Mouse (Mus musculus): ENCODE data around the gene Slc46a2. TPM values are rescaled to one million over a fixed set of nuclear protein-coding genes. Genes with fewer than 3 reads are reported as not detected.

Slc46a2 gene
- polyA plus RNA-seq, 1 experiment = not detected

DNA sequence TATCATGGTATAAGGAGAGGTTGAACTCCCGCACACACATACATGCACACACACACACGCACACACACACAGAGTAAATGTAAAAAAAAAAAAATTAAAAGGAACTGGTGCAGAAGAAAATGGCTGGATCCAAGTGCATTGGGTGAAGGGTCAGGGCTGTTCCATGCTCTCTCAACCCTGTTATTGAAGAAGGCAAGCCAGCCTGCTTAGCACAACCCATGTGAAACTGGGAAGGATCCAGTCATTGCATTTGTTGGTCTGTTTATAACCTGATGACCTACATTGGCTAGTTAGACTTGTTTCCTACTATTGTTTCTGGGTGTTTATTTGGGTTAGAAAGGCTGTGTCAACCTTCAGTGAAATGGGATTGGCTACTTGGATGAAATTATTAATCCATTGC is 6.1 kb downstream of the Slc46a2 start:
- H3K4me1 ChIP-seq (ENCODE audit: control insufficient read depth, insufficient read depth, low read length) = 0 out of 2 replicates have a peak, but pooled peaks cover 3% of the 10 kb centered on the region
- H3K4me3 ChIP-seq (ENCODE audit: insufficient read depth, low read length) = no peak overlapping the region
- H3K27ac ChIP-seq (ENCODE audit: insufficient read depth, low read length) = no peak overlapping the region
- TF ChIP-seq CTCF (IDR thresholded peaks at IDR 0.05; ENCODE audit: borderline replicate concordance, insufficient read depth, low read length) (no peak), POLR2A (IDR thresholded peaks at IDR 0.05; ENCODE audit: low read depth, low read length) (no peak)

DNA sequence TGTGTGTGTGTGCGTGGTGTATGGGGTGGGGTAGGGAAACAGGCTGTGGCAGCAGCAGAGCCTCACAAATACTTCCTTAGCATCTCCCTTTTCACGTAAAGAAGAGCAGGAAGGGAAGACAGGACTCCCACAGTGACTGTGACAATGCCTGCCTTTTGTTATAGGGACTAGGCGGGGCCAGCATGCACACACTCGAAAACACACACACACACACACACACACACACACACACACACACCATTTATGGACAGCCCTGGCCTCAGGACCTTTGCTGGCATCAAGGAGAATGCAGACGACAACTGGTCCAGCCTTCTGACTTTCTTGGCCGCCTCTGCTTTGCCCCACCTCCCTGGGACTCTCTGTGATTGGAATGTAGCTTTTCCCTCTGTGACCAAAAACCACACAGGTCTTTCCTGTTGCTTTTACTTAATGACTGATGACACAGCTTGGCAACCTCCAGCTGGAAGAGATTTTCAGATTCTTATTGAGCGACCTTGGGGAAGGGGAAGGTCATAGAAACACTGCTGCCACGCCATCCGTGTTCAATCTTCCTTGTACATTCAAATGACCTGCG is 7.1 kb downstream of the Slc46a2 start:
- H3K27ac ChIP-seq (ENCODE audit: insufficient read depth, low read length) = no peak overlapping the region; the same call in 1 of the 2 replicates
- H3K4me3 ChIP-seq (ENCODE audit: insufficient read depth, low read length) = no peak overlapping the region
- 0 out of 2 replicates have a peak, but pooled peaks cover 3% of the 10 kb centered on the region for H3K4me1 ChIP-seq (ENCODE audit: control insufficient read depth, insufficient read depth, low read length)
- TF ChIP-seq CTCF (IDR thresholded peaks at IDR 0.05; ENCODE audit: borderline replicate concordance, insufficient read depth, low read length) (no peak), POLR2A (IDR thresholded peaks at IDR 0.05; ENCODE audit: low read depth, low read length) (no peak)

- TF ChIP-seq CTCF (IDR thresholded peaks at IDR 0.05; ENCODE audit: borderline replicate concordance, insufficient read depth, low read length) (no peak), POLR2A (IDR thresholded peaks at IDR 0.05; ENCODE audit: low read depth, low read length) (no peak)
- H3K4me1 ChIP-seq (ENCODE audit: control insufficient read depth, insufficient read depth, low read length) = 0 out of 2 replicates have a peak, but pooled peaks cover 3% of the 10 kb centered on the region
These were observed 7.8 kb downstream of the Slc46a2 start for GRCm38 (mm10) chr4:59907092-59907491.

DNA sequence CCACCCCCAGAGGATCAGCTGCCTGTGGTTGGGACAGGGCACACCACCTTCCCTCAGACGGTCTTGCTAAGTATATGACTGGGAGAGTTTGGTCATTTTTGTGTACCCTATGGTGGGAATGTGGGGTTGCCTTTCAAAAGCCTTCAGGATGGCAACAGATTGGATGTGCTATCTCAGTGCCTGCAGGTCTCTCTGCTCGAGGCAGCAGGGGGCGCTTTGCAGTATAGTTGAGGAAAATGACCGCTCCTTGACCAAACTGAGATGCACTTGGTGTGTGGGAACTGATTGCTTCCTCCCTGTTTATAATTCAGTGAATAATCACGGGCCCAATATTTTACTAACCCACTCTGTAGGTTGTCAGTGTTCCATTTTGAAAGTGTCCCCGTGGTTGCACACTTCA is 12.3 kb downstream of the Slc46a2 start:
- Histone ChIP-seq H3K4me3 (ENCODE audit: insufficient read depth, low read length) (no peak overlapping the region), H3K27ac (ENCODE audit: insufficient read depth, low read length) (no peak overlapping the region), H3K4me1 (ENCODE audit: control insufficient read depth, insufficient read depth, low read length) (no peaks in the 10 kb centered on the region)
- TF ChIP-seq POLR2A (IDR thresholded peaks at IDR 0.05; ENCODE audit: low read depth, low read length) (no peak), CTCF (IDR thresholded peaks at IDR 0.05; ENCODE audit: borderline replicate concordance, insufficient read depth, low read length) (peak; percentile 15; the same call in 1 of the 2 replicates)

More at GRCm38 (mm10) chr4:59907092-59907491, 7.8 kb downstream of the Slc46a2 start:
- Histone ChIP-seq H3K27ac (ENCODE audit: insufficient read depth, low read length) (no peak overlapping the region), H3K4me3 (ENCODE audit: insufficient read depth, low read length) (no peak overlapping the region)

DNA sequence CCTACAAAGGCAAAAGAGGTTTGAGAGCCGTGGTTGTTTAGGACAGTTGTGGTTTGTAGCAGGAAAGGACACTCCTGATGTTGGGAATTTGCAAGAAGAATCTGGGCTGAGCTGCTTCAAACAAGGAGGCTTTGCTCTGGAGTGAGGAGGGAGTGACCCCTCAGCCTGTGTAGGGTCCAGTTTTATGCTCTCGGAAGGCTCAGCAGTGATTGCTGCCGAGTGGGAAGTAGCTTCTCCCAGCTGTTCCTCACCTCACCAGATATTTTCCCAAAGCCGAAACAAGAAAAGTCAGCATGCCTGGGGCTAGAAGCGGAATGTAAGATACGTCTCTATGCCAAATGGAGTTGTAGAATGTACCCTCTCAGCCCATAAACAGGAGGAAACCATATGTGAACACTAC is 13.0 kb downstream of the Slc46a2 start:
- no peaks in the 10 kb centered on the region for H3K4me1 ChIP-seq (ENCODE audit: control insufficient read depth, insufficient read depth, low read length)
- TF ChIP-seq POLR2A (IDR thresholded peaks at IDR 0.05; ENCODE audit: low read depth, low read length) (no peak), CTCF (IDR thresholded peaks at IDR 0.05; ENCODE audit: borderline replicate concordance, insufficient read depth, low read length) (no peak)
- H3K4me3 ChIP-seq (ENCODE audit: insufficient read depth, low read length) = no peak overlapping the region
- H3K27ac ChIP-seq (ENCODE audit: insufficient read depth, low read length) = no peak overlapping the region

DNA sequence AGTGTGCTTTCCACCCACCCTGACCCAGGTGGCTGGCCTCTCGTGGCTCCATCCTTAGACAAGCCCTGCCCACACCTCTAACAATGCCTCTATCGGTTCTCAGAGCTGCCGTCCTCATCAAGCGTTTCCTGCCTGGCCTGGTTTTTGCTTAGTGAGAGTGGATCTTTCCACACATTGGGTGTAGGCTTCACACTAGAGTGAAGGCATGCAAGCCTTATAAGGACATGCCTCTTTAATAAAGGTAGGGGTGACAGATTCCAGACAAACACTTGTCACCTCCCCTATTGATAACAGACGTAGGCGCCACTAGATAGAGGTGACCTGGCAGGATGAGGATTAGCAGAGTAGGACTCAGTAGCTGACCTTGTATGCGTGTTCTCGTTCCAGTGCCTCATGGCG is 16.3 kb downstream of the Slc46a2 start:
- Histone ChIP-seq H3K4me3 (ENCODE audit: insufficient read depth, low read length) (no peak overlapping the region), H3K27ac (ENCODE audit: insufficient read depth, low read length) (no peak overlapping the region), H3K4me1 (ENCODE audit: control insufficient read depth, insufficient read depth, low read length) (peaks cover 5% of the 10 kb centered on the region)
- no peak for TF ChIP-seq CTCF (IDR thresholded peaks at IDR 0.05; ENCODE audit: borderline replicate concordance, insufficient read depth, low read length)
- no peak for TF ChIP-seq POLR2A (IDR thresholded peaks at IDR 0.05; ENCODE audit: low read depth, low read length)

GRCm38 (mm10) chr4:59897814-59898520 is 16.9 kb downstream of the Slc46a2 start:
- TF ChIP-seq POLR2A (IDR thresholded peaks at IDR 0.05; ENCODE audit: low read depth, low read length) (no peak), CTCF (IDR thresholded peaks at IDR 0.05; ENCODE audit: borderline replicate concordance, insufficient read depth, low read length) (no peak)
- Histone ChIP-seq H3K27ac (ENCODE audit: insufficient read depth, low read length) (no peak overlapping the region), H3K4me3 (ENCODE audit: insufficient read depth, low read length) (no peak overlapping the region), H3K4me1 (ENCODE audit: control insufficient read depth, insufficient read depth, low read length) (peaks cover 5% of the 10 kb centered on the region)

- TF ChIP-seq POLR2A (IDR thresholded peaks at IDR 0.05; ENCODE audit: low read depth, low read length) = no peak
- no peak for TF ChIP-seq CTCF (IDR thresholded peaks at IDR 0.05; ENCODE audit: borderline replicate concordance, insufficient read depth, low read length)
- peaks cover 5% of the 10 kb centered on the region for H3K4me1 ChIP-seq (ENCODE audit: control insufficient read depth, insufficient read depth, low read length)
- H3K4me3 ChIP-seq (ENCODE audit: insufficient read depth, low read length) = no peak overlapping the region
- no peak overlapping the region for H3K27ac ChIP-seq (ENCODE audit: insufficient read depth, low read length)
These were observed 18.9 kb downstream of the Slc46a2 start for GRCm38 (mm10) chr4:59896000-59896399.

DNA sequence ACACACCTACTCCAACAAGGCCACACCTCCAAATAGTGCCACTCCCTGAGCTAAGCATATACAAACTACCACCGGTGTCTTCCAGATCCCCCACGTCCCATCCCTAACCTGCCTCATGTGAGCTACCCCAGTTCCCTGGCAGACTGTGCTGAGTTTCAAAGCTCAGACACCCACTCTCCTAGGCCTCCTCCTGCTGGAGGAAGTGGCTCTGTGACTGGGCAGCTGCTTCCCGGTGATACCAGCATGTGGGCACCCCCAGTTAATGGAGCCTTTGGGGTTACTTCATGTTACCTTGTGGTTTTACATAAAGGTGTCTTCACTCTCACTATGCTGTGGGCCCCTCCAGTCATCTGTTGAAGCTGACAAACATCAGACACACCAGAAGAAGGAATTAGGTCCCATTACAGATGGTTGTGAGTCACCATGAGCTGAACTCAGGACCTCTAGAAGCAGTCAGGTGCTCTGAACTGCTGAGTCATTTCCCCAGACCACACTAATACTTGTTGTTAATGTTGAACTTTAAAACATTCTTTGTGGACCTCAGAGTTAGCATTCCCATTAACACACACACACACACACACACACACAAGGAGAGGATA is 19.8 kb downstream of the Slc46a2 start:
- no peak for TF ChIP-seq CTCF (IDR thresholded peaks at IDR 0.05; ENCODE audit: borderline replicate concordance, insufficient read depth, low read length)
- no peak for TF ChIP-seq POLR2A (IDR thresholded peaks at IDR 0.05; ENCODE audit: low read depth, low read length)
- Histone ChIP-seq H3K4me1 (ENCODE audit: control insufficient read depth, insufficient read depth, low read length) (peaks cover 5% of the 10 kb centered on the region), H3K4me3 (ENCODE audit: insufficient read depth, low read length) (no peak overlapping the region), H3K27ac (ENCODE audit: insufficient read depth, low read length) (peak overlapping the region; percentile 6)

GRCm38 (mm10) chr4:59894415-59894814 is 20.4 kb downstream of the Slc46a2 start:
- TF ChIP-seq POLR2A (IDR thresholded peaks at IDR 0.05; ENCODE audit: low read depth, low read length) (no peak), CTCF (IDR thresholded peaks at IDR 0.05; ENCODE audit: borderline replicate concordance, insufficient read depth, low read length) (no peak)
- Histone ChIP-seq H3K27ac (ENCODE audit: insufficient read depth, low read length) (no peak overlapping the region), H3K4me3 (ENCODE audit: insufficient read depth, low read length) (no peak overlapping the region), H3K4me1 (ENCODE audit: control insufficient read depth, insufficient read depth, low read length) (peaks cover 5% of the 10 kb centered on the region)

All from embryonic fibroblast, embryonic 13.5 days (primary cell).